Mouse (Mus musculus) stomach, postnatal 0 days (tissue): ENCODE measurements around the gene 2610507B11Rik. TPM values are rescaled to one million over a fixed set of nuclear protein-coding genes. Genes with fewer than 3 reads are reported as not detected.
A peak's percentile ranks its signal among the peaks of the same experiment; 100 is the strongest.

Source experiments
- ATAC-seq: fragments of 200-750 bp; cut with Nextera tagmentation; 2 replicates; pipeline ENCODE4 v1.8.0; 2017; ENCODE audit not compliant: low FRiP score, low TSS enrichment
- DNase-seq: peaks from one replicate; pipeline ENCODE4 v3.0.0-alpha.2; 2016; ENCODE audit warnings: low spot score
- H3K27ac ChIP-seq: fragments of 300-500 bp; sonication (generic); replicated peaks from 2 replicates; pipeline ENCODE4 v1.5.1; 2014; ENCODE audit warnings: mild to moderate bottlenecking, control low read depth
- H3K27me3 ChIP-seq: fragments of 300-500 bp; sonication (generic); 2 replicates; pipeline ENCODE4 v1.6.1; 2014; ENCODE audit warnings: low read length; ENCODE audit not compliant: control insufficient read depth, insufficient read depth
- H3K36me3 ChIP-seq: fragments of 300-500 bp; sonication (generic); 2 replicates; pipeline ENCODE4 v1.6.1; 2014; ENCODE audit warnings: low read length, mixed read lengths; ENCODE audit not compliant: control insufficient read depth, insufficient read depth
- H3K4me1 ChIP-seq: fragments of 300-500 bp; sonication (generic); replicated peaks from 2 replicates; pipeline ENCODE4 v1.6.1; 2014; ENCODE audit warnings: antibody characterized with exemption; ENCODE audit not compliant: control insufficient read depth, insufficient read depth
- H3K4me2 ChIP-seq: fragments of 300-500 bp; sonication (generic); replicated peaks from 2 replicates; pipeline ENCODE4 v1.6.1; 2014; ENCODE audit warnings: low read depth, mild to moderate bottlenecking, control low read depth, moderate library complexity
- H3K4me3 ChIP-seq: fragments of 300-500 bp; sonication (generic); 2 replicates; pipeline ENCODE4 v1.5.1; 2014; ENCODE audit warnings: low read depth, low read length, control low read depth
- H3K9ac ChIP-seq: fragments of 300-500 bp; sonication (generic); 2 replicates; pipeline ENCODE4 v1.6.1; 2014; ENCODE audit warnings: mild to moderate bottlenecking, low read length, control low read depth, mixed read lengths
- H3K9me3 ChIP-seq: fragments of 300-500 bp; sonication (generic); 2 replicates; pipeline ENCODE4 v1.6.1; 2016; ENCODE audit warnings: low read length; ENCODE audit not compliant: control insufficient read depth
- CTCF ChIP-seq: IDR thresholded peaks from 2 replicates; pipeline ENCODE4 v1.5.1; 2016; ENCODE audit warnings: antibody characterized with exemption, low read depth, mild to moderate bottlenecking, moderate library complexity
- EP300 ChIP-seq: optimal IDR thresholded peaks from 2 replicates; pipeline ENCODE3; 2016; ENCODE audit warnings: antibody characterized with exemption
- WGBS: fragments of 180-500 bp; shearing (Covaris S2); extraction: QIAGEN DNeasy Blood & Tissue Kit; methylation state at CpG from one replicate; pipeline ENCODE4 v1.1.7; 2014; 5-methylcytosine and 5-hydroxymethylcytosine counted together
- polyA plus RNA-seq: library from polyadenylated mRNA; unstranded; fragments of >200 nt; fragmentation: Nextera tagmentation; extraction: Ambion mirVana; gene quantifications from 2 replicates; pipeline ENCODE4 v1.2.1, GENCODE M21; 2015

The 2610507B11Rik gene
- polyA plus RNA-seq, 1 experiment from 2014 or later = 74.9 TPM

DNA sequence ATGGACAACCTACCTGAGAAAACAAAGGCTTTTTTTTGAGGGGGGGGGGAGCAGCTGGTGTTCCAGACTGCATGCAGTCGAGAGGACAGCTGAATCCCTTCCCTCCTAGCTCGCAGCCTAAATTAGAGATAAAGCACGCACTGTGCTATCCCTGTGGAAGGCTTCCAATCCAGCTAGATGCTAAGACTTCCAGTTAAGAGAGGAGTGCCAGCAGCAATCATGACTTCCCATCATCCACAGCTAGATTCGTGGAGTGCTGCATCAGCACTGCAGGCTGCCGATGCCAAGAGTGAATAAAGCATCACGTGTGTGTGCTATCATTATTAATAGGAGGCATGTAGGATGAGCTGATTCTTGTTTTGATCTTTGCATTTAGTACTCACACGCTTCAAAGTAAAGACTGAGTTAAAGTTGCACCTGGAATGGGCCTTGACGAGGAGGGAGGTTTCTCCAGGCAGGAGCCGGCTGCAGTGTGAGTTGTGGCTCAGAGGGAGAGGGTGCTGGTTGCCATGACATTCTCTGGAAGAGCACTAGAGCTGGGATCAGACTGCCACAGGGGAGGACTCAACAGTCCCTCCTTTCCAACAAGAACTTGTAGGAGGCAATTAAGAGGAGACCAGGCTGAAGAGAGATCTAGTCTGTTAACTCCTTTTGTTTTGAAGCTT, 21.2 kb upstream of the 2610507B11Rik start:
- no peaks in the 10 kb centered on the region for H3K27me3 ChIP-seq
- no peak overlapping the region for H3K4me2 ChIP-seq
- 81% methylated on average over 9 of the region's 9 CpGs for WGBS
- no peaks in the 10 kb centered on the region for H3K36me3 ChIP-seq
- ATAC-seq (no peak), DNase-seq (no peak)
- TF ChIP-seq EP300 = no peak
- no peak overlapping the region for H3K27ac ChIP-seq
- H3K9me3 ChIP-seq = no peaks in the 10 kb centered on the region
- H3K4me1 ChIP-seq = 0 out of 2 replicates have a peak, but pooled peaks cover 2% of the 10 kb centered on the region
- H3K9ac ChIP-seq = no peak overlapping the region
- H3K4me3 ChIP-seq = no peak overlapping the region

DNA sequence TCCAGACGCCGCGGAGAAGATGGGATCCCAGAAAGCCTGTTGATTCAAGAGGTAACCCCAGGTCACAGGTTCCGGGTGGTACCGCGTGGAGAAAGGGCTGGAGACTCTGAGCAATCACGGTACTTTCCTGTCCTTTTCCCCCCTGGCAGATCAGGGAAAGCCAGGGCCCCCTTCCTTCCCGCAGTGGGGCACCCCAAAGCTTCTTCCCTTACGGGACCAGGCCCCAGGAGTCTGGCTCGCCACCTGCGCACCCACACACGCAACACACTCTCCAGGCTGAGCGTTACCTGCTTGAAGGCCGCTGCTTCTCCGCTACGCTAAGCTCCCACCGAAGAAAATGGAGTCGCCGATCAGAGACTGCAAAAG, 16.3 kb upstream of the 2610507B11Rik start:
- Histone ChIP-seq H3K9ac (peak overlapping the region; percentile 98), H3K4me2 (peak overlapping the region; percentile 77), H3K9me3 (no peaks in the 10 kb centered on the region), H3K27me3 (no peaks in the 10 kb centered on the region), H3K4me3 (peak overlapping the region; percentile 87), H3K27ac (peak overlapping the region; percentile 98), H3K4me1 (0 out of 2 replicates have a peak, but pooled peaks cover 2% of the 10 kb centered on the region), H3K36me3 (no peaks in the 10 kb centered on the region)
- no peak for DNase-seq
- TF ChIP-seq CTCF (no peak), EP300 (no peak)
- WGBS = 0% methylated on average over 18 of the region's 19 CpGs
- ATAC-seq = peak; percentile 14

DNA sequence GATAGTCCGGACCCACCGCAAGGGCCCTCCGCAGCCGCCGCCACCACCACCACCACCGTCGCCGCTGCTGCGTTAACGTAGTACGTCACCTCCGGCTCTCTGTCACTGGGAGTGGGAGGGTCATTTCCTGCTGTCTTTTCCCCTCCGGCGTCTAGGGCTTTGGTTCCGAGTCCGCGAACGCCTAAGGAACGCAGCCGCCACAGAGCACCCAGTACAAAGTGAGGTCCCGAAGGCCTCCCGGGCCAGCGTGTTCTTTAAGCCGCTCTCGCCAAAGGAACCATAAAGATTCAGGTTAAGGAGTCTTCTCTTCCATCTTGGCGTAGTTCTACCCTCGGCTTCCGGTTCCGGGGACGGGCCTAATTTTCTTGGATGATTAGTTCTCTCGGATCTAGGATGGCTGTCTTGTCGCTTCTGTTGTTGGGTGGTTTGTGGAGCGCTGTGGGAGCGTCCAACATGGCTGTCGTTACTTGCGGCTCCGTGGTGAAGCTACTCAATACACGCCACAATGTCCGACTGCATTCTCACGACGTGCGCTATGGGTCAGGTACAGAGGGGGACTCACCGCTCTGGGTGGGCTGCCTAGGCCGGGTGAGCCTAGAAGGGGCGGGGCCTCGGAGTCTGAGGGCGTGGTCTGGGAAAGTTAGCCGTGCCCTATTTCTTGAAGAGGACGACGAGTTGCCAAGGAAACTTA, 15.8 kb upstream of the 2610507B11Rik start, which contains the start of the genes Sdf2 and Supt6:
Sdf2 (plus strand) TSS at position 120 of the 691 bp plus-strand sequence.
Supt6 (minus strand) TSS at position 361 of the 691 bp plus-strand sequence.
- 0% methylated on average over 50 of the region's 50 CpGs for WGBS
- DNase-seq (peak; percentile 92), ATAC-seq (peak; percentile 87)
- Histone ChIP-seq H3K4me3 (peak within 1 kb of the TSS; percentile 87), H3K9me3 (no peaks in the 10 kb centered on the region), H3K4me2 (peak within 1 kb of the TSS; percentile 77), H3K36me3 (no peaks in the 10 kb centered on the region), H3K4me1 (0 out of 2 replicates have a peak, but pooled peaks cover 2% of the 10 kb centered on the region), H3K27me3 (no peaks in the 10 kb centered on the region), H3K9ac (peak within 1 kb of the TSS; percentile 98), H3K27ac (peak within 1 kb of the TSS; percentile 98)
- TF ChIP-seq EP300 (peak; percentile 64), CTCF (peak; percentile 26; the same call in 1 of the 2 replicates)

DNA sequence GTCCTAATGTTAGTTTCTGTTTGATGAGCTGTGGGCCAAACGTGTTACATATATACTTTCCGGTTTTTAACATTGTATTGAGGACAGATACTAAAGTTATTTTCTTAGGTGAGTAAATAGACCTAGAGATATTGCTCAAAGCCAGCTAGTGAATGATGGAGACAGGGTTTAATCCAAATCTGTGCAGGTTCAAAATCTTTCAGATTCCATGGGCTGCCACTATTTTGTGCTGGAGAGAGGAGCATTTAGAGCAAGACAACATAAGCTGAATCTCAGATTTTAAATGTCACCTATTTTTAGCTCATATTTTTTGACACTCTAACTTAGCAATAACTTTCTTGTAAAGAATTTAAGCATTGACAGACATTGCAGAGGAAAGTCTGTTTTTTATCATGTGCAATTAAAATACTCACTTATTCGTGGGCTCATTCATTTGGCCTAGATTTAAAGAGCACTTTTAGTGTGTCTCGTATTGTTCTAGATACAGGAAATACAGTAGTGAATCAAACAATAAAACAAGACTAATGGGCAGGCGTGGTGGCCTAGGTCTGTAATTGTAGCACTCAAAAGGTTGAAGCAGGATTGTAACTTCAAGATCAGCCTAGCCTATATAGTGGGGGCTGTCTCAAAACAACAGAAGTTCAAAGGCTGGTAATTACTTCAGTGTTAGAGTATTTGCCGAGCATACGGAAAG, 15.1 kb upstream of the 2610507B11Rik start:
- peak; percentile 2; the same call in 1 of the 2 replicates for ATAC-seq

DNA sequence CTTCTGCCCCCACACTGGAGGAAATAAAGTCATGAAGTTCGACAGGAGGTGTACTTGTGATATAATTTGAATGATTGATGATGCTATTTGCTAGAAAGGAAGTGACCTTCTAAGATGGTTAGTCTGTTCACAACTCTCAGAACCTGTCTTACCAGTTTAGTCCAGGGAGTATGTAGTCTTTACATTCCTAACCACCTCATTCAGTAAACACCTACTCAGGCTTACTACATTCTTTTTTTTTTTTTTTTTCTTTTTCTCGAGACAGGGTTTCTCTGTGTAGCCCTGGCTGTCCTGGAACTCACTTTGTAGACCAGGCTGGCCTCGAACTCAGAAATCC, 14.6 kb upstream of the 2610507B11Rik start:
- H3K4me3 ChIP-seq = peak overlapping the region; percentile 87; the same call in 1 of the 2 replicates
- peak overlapping the region; percentile 77 for H3K4me2 ChIP-seq
- H3K27me3 ChIP-seq = no peaks in the 10 kb centered on the region
- H3K4me1 ChIP-seq = 0 out of 2 replicates have a peak, but pooled peaks cover 2% of the 10 kb centered on the region
- H3K27ac ChIP-seq = peak overlapping the region; percentile 98
- 26% methylated on average over 3 of the region's 3 CpGs for WGBS
- TF ChIP-seq EP300 (no peak), CTCF (no peak)
- no peaks in the 10 kb centered on the region for H3K9me3 ChIP-seq
- H3K9ac ChIP-seq = no peak overlapping the region
- ATAC-seq (peak; percentile 77), DNase-seq (no peak)
- H3K36me3 ChIP-seq = no peaks in the 10 kb centered on the region; the same call in 1 of the 2 replicates

More for the DNA sequence above, 15.1 kb upstream of the 2610507B11Rik start:
- Histone ChIP-seq H3K4me3 (peak overlapping the region; percentile 87), H3K9ac (peak overlapping the region; percentile 98), H3K27me3 (no peaks in the 10 kb centered on the region), H3K36me3 (no peaks in the 10 kb centered on the region), H3K27ac (peak overlapping the region; percentile 98), H3K9me3 (no peaks in the 10 kb centered on the region), H3K4me2 (peak overlapping the region; percentile 77), H3K4me1 (0 out of 2 replicates have a peak, but pooled peaks cover 2% of the 10 kb centered on the region)
- 26% methylated on average over 7 of the region's 7 CpGs for WGBS
- TF ChIP-seq EP300 (no peak), CTCF (no peak)
- no peak for DNase-seq
